Mouse (Mus musculus): ENCODE results near the gene Wasf1.
A peak's percentile ranks its signal among the peaks of the same experiment; 100 is the strongest.

The Wasf1 gene

DNA sequence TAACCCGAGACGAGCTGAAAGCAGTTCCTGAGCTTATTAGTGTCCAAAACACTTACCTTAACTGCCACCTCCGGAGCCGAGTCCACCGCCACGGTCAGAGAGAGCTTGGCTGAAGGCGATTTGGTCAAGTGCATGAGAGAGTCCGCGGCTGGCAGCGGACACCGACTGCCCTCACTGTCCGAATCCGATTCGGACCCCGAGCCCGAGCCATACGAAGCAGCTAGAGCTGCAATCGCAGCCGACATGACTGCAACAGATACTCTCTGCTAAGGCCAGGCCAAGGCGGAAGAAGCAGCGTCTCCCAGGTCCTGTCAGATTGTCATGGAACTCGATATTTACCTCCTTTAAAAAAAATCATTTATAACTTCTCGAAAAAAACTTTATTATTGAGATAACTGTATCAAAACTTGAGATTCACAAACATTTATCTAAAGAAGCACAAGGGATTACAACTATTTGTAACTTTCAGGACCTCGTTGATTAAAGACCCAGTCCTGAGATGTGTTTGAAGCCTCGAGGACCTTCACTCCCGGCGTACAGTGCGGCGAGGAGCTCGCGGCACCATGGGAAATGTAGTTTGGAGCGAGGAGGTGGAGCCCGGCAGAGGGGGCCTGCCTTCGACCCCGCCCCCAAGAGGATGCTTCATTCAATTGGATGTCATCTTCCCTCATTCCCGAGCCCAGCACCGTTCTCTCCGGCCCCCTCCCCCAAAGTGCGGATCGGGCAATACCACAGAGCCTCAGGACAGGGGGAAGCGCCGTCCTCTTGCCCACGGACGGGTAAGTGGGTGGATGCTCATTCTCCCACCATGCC lies at the start of gene Wasf1, which contains the start of gene Cdc40:
Wasf1 (plus strand) TSS at position 645 of the 813 bp plus-strand sequence.
Cdc40 (minus strand) TSS at position 481 of the 813 bp plus-strand sequence.
- DNase-seq, result peak; percentile 99

DNA sequence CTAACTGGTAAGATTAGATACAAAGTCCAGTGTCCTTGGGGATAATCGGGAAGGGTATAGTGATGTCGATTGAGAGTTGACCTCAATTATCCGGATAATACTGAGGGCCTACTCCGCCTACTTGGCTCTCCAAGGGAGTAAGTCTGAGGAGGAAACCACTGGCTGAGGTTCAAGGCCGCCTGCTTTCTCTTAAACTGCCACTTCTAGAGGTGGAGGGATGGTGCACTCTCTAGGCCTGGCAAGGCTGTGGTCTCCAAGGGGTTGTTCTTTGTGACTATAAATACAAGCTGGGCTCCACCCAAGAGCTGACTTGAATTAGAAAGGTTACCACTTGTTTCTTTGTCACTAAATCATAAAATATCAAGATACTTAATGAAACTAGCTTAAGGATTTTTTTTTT lies 43.2 kb upstream of the Wasf1 start:
- no peak for DNase-seq

DNA sequence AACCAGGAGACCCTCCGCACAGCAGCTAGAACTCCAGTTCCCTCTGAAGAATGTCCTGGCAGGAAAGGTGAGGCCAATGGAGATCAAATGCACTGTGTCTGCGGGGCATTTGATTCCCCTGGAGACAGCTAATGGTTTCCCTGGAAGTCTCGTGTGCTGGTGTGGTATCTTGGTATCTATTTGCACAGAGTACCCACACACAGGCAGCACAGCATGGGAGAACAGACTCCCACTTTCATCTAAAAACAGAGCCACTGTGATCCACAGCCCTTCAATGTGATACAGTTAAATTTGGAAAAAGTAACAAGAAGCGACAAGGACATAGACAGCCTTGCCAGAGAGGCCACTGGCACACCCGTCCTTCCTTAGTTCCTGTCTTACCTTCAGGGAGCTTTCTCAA lies 39.4 kb upstream of the Wasf1 start:
- peak; percentile 51 for DNase-seq

DNA sequence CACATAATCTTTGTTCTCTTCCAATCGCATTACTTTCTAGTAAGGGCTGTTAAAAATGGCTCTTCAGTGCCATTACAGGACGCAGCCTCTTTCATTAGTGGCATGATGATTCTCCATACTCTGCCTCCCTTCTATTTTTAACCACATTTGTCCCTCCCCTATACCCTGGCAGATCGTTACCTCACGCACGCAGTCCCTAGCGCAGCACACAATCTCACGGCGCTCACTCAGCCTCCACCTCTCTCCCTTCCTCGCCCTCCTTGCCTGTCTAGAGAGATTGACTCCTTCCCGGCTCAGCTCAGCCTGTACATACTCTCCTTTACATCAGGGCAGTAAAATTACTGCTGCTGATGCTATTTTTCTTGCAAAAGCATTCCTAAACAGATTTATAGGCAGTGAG lies 38.7 kb upstream of the Wasf1 start:
- DNase-seq, result no peak

DNA sequence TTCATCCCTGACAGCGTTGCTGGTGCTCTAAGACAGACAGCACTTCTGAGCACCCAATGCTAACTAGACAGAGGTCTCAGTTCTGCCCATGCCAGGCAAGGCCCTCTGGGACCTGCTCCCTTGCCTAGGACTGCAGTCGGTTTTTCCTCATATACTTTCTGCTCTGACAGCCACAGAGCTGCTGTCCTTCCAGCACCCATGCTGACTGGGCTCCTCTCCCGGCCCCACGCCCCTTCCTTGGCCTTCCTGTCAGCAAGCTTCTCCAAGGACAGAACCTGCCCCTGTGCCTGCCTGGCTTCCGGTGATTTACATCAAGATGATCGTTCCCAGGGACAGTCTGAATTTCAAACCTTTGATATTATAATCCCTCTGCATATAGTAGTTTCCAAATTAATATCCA lies 37.6 kb upstream of the Wasf1 start:
- no peak for DNase-seq

DNA sequence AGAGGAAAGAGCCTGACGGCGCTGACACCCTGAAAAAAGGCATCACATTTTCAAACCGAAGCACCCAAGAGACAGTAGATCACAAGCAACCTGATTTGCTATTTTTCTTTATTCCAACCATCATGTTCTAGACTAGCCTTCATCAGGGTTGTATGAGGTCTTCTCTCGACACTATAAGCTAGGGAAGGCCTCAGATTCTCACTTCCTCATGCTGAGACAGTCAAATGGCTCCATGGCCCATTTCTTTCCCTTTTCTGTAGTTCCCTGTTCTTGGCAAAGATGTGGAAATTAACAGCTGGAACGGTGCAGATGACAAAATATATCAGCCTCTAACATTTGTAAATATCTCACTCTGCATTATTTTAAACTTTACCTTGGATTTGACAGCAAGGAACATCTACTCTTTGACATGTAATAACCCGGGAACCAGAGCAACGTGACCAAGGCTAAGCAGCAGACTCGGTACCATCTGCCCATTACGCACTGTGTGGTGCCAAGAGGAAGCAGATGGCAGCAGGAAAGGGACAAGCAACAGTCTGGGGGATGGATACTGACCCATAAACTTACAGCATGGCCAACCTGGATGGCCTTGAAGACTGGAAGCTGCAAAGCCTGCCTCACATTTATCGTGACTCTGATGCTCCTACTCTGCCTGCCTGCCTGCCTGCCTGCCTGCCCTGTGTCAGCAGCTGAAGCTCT lies 36.0 kb upstream of the Wasf1 start:
- no peak for DNase-seq

DNA sequence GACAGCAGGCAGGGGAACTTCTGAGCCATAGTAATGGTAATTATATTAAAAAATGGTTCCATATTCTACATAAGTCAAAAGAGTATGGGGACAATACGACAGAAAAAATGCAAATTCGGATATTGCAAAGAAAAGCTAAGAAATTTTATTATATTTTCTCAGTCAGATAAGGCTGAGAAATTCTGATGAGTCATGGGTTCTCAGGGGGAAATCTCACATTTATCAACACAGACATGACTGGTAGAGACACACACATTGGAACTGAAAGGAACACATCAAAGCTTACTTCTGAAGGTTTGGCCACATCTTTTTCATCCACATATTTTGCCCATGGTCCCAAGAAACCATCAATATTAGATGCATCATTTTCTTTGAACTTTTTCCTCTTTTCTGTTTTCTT lies 32.6 kb upstream of the Wasf1 start:
- DNase-seq, result no peak

DNA sequence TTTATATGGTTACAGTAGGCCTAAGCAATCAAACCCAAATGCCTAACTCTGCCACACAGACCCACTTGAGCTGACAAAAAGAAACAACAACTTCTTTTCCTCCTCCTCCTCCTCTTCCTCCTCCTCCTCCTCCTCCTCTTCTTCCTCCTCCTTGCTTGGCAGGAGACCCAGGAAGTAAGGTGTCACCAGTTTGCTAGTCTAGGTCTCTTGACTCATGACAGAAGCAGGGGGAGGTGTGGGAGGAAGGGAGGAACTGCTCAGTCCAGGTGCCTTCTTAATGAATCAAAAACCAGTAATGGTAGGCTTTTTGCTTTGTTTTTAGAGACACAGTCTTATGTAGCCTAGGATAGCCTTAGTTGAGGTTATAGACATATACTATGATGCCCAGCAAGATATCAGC lies 32.1 kb upstream of the Wasf1 start:
- no peak for DNase-seq

DNA sequence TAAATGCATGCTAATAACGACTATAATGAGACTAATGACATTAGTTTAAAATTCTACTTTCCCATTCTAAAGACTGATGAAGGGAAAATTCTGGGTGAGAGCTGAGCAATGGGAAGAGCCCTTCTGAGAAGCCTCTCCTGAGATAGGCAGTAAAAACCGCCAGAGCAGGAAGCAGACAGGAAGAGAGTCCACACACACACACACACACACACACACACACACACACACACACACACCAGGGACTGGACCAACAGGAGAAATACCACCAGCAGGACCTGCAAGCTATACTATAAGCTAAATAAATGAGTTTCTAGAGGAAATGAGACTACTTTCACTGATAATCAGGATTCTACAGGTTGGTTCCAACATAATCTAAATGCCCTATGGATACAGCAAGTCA lies 27.7 kb upstream of the Wasf1 start:
- no peak for DNase-seq

DNA sequence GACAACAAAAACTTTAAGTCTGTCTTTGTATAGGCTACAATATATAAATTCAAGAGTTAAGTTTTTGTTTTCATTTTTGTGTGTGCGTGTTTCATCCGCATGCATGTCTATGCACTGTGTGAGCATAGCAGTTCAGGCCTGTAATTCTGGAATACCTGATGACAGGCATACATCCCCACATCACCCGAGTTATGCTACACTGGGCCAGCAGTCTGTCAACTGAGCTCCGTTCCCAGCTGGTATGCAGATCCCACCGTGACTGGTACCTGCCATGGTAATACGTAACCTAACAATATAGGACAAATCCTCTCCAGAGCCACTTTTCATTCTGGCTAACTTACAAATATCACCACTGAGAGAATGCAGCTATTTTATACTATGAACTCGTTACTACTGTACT lies 26.6 kb upstream of the Wasf1 start:
- no peak for DNase-seq

DNA sequence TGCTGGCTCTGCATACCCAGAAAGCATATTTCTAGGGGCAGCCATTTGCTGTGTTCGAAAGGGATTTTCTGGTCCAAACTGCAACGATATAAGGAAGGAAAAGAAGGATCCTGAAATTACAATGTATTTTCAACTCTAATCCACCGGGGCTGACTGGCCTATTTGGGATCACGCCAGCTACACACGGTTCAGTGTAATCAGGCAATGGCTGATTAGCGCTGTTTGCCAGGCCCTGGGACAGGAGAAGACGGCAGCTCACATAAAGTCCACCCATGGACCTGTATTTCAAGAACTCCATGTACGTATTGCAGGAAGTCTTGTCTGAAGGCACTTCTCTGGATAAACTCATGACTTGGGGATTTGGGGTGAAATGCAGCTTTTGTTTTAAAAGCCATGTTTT lies 25.7 kb upstream of the Wasf1 start:
- DNase-seq, result no peak

DNA sequence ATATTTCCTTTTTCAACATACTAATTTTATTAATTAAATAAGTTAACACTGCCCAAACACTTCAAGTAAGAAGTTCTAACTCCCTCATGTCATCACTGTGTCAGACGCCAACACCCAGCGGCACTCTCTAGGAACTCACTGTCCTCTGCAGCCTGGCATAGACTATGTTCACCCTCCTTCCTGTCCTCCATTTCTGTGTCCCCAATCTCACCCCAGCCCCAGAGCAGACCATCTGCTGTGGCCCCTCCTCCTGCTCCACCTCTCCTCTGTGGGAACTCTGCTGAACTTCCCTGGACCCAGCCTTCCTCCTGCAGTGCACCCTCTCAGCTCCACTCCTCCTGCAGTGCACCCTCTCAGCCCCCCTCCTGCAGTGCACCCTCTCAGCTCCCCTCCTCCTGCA lies 15.2 kb upstream of the Wasf1 start:
- no peak for DNase-seq

DNA sequence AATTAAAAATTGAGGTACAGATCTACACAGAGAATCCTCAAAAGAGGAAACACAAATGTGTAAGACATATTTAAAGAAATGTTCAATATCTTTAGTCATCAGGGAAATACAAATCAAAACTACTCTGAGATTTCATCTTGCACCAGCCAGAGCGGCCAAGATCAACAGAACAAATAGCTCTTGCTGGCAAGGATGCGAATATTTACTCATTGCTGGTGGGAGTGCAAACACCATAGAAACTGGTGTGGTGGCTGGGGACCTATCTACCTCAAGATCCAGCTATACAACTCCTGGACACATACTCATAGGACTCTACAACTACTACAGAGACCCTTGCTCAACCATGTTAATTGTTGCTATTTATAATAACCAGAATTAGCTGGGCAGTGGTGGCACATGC lies 12.0 kb upstream of the Wasf1 start:
- DNase-seq, result no peak

DNA sequence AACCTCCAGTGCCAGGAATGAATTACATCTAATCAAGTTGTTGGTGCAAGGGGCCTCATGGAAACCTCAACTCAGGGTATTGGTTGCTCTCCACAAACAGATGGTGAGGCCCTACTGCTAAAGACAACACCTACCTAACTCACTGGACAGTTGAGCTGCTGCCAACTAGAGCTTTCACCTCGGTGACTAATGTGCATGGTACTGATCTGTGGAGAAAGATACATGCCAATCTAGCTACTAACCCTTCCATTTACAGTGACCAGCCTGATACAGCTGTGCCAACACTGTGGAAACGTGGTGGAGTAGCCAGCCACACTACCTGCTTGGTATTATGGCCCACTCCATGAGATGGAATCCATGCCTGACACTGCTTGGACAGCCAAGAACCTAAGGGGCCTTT lies 11.2 kb upstream of the Wasf1 start:
- no peak for DNase-seq

DNA sequence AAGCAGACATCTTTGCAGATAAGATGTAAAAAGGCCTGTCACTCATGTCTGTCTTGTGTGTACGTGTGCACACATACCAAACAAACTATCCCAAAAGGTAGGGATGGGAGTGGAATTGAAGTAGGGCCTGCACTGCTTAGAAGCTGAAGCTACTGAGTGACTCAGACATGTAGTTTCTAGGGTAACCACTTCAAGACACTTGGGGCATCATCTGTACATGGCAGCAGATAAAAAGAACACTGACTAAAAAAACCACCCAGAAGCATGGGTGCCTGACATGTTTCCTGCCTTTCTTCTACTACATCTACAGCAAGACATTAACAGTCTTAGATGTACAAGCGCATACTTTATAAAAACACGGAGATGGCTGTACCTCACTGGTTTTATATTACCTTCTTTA lies 5.0 kb upstream of the Wasf1 start:
- DNase-seq, result no peak

DNA sequence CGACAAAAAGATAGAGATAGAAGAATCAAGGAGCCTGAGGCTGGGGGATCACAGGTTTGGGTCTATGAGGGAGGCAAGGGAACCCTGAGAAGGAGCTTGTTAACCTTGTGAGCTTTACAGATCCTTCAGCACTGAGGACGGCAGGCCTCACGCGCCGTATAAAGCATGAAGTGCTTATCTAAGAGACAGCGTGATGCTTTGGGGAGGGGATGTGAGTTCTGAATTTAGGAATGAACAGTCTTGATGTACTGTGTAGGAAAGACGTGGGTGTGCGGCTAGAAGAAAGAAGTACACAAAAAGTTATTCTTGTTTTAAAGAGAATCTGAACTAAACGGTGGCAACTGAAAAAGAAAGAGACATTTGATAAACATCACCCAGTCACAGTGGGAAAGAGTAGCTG lies 3.3 kb upstream of the Wasf1 start:
- no peak for DNase-seq

DNA sequence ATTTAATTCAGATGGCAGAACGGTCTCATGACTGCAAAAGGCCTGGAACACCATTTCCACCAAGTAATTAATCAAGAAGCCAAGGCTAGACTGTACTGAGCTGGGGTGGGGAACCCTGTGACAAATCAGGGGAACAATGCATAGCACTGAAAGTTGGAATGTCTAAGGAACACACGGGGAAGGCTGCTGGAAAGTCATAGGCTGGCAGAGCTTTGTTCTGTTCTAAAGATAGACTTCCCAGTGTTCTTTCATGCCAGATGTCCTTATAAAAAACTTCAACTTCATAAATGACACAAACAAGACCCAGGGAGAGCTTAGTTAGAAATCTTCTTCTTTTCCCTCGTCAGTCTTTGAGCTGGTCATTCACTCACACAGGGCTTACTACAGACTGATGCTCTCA lies 2.0 kb upstream of the Wasf1 start:
- DNase-seq, result no peak

DNA sequence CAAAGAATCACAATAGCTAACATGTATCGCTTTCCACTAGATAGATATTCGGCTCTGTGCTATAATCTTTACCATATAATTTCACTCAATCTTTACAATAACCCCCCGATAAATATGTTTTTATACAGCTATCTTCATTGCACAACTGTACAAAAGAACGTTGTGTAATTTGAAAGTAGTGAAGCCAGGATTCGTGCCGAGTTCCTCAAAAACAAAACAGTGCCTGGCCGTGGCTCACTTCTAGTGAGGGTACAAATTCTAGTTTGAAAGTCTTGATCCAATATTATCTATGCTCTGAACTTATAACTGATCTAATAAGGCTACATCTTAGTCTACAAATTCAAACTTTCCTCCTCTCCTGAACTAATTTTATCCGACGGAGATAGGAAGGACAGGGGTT lies 942 bp upstream of the Wasf1 start:
- no peak for DNase-seq

DNA sequence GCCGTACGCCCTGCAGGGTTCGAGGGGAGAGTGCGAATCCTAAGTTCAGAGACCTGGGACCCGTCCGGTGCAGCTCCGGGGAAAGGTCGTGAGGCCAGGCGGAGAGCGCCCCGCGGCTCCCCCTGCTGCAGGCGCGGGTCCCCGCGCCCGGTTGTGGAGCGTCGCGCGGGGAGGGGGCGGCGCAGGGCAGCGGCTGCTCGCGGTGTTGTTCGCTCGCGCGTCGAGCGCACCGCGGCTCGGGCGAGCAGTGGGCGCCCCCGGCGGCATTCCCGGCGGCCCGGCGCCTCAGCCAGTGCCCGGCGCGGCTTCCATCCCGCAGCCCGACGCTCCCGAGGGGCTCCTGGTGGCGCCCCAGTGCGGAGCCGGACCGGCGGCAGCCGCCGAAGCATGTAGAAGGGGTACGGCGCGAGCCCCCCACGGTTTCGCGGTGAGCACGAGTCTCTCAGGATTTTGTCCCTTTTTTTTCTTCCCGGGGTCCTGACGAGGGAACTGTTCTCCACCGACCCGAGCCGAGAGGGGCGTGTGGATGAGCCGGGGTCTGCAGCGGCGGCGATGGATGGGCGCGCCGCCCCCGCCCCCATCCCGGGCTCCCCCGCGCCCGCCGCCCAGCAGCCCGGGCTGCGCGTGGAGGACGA lies 486 bp downstream of the Wasf1 start:
- DNase-seq, result no peak

DNA sequence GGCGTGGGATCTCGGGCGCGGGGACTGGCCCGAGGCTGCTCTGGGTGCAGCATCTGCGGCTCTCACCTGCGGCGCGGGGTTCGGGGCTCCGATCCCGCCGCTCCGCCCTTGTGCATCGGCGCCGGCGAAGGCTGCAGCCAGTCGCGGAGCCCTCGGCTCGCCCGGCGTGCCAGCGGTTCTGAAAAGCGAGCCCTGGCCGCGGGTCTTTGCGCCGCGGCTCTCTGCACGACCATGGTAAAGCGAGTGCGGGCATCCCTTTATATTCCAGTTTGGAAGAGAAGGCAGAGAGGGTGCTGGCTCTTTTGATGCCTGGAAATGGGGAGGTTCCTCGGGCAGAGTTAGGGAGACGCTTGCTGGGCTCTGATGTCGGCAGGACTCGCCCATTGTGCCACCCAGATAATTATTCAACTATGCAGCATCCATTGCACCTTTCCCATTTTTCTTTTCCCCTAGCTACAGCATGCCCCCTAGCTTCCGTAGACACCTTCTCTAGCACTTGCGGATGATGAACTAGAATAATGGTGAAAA lies 1.1 kb downstream of the Wasf1 start:
- peak; percentile 49 for DNase-seq

DNA sequence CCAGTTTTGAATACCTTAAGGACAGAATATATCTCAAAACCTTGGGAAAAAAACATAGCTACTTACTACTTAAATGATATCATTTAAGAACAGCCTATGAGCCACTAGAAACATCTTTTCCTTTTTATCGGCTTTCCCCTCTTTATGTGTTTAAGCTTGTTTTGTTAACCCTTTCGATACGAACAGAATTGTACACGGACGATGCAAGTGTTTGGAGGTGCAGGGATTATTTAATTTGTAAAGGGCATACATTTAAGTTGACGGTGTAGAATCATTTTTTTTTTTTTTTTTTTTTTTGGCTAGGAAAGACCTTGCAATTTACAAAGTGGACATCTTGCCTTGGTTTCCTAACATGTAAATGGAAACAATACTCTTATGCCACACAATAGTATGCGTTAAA lies 2.2 kb downstream of the Wasf1 start:
- DNase-seq, result no peak

DNA sequence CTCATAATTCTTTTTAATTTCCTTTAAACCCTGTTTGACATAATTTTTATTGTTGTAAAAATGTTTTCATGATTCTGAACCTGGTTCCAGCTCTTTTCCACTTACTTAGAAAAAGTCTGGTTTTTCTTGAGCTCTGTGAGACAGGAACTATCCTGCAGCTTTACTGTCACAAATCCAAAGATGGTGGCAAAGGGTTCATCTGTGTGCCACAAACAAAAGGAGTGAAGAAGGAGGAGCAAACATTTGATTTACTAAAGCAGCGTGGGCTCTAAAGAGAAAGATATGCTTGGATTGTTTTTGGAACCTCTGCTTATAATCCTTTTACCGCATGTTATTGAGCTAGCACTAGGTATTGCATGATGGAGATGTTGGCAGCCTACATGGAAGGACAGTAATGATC lies 4.0 kb downstream of the Wasf1 start:
- no peak for DNase-seq

DNA sequence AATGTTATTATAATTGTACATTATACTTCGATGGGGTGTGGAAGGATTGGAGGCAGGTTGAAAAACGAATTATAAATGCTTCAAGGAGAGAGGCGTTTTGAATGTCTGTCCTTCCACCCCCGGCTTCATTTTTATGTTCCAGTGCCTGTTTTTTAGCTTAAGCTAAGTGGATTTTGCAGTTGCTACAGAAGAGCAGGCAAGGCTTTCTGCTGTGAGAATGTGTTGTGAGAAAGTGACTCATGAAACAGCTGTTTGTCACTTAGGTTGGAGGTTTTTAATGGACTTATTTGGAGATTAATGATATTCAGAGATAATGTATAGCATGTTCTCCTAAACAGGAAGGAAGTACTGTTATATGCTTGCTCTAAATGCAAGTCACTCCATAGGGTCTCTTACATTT lies 5.9 kb downstream of the Wasf1 start:
- no peak for DNase-seq

DNA sequence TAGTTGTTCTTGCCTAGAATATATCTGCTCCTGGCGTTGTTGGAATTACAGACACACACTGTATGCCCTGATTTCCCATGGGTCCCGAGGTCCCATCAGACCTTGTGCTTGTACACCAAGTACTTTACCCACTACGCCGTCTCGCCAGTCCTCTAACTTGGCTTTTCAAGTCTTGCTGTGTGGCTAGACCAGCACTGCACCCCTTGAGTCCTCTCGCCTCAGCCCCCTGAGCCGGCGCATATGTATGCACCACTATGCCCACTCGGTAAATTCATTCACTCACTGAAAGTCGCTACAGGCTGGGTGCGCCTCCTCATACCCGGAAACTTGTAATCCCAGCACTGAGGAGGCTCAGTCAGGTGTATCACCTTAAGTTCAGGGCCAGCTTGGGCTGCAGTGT lies 12.5 kb downstream of the Wasf1 start:
- DNase-seq, result no peak

Data from layer of hippocampus, adult 9-11 months (tissue).